Mouse (Mus musculus) cerebellum, adult 2 months (tissue): Measurements from ENCODE around the gene Pik3cd. TPM values are rescaled to one million over a fixed set of nuclear protein-coding genes. Genes with fewer than 3 reads are reported as not detected.

Source experiments
- DNase-seq, 2 experiments: peaks; one replicate each; pipeline ENCODE4 v3.0.0; 2021
- H3K27ac ChIP-seq: fragments of 200-500 bp; 2 replicates; pipeline ENCODE4 v1.5.1; 2012; ENCODE audit warnings: low read length, control low read depth, inconsistent platforms; ENCODE audit not compliant: insufficient read depth
- H3K27me3 ChIP-seq: fragments of 200-500 bp; 2 replicates; pipeline ENCODE4 v1.6.1; 2012; ENCODE audit warnings: inconsistent platforms, mild to moderate bottlenecking, low read length, moderate library complexity; ENCODE audit not compliant: control insufficient read depth, insufficient read depth
- H3K4me1 ChIP-seq: fragments of 200-500 bp; 2 replicates; pipeline ENCODE4 v1.6.1; 2011; ENCODE audit warnings: low read length; ENCODE audit not compliant: control insufficient read depth, insufficient read depth
- H3K4me3 ChIP-seq: fragments of 200-500 bp; replicated peaks from 2 replicates; pipeline ENCODE3; 2011; ENCODE audit warnings: mild to moderate bottlenecking, low read depth, low read length, control low read depth; ENCODE audit not compliant: insufficient read depth
- CTCF ChIP-seq: fragments of 200-500 bp; IDR thresholded peaks from 2 replicates; pipeline ENCODE4 v1.5.1; 2011; ENCODE audit warnings: low read depth, mild to moderate bottlenecking, control low read depth, low read length, moderate library complexity, borderline replicate concordance; ENCODE audit not compliant: insufficient read depth
- POLR2A ChIP-seq: fragments of 200-500 bp; IDR thresholded peaks from 2 replicates; pipeline ENCODE4 v1.6.1; 2011; ENCODE audit warnings: low read length, control low read depth, borderline replicate concordance; ENCODE audit not compliant: insufficient read depth
- WGBS: fragments of 180-500 bp; shearing (Covaris S2); methylation state at CpG from one replicate; pipeline ENCODE4 v1.1.7; 2018; 5-methylcytosine and 5-hydroxymethylcytosine counted together
- polyA plus RNA-seq: library from polyadenylated mRNA; depleted of rRNA; stranded (reverse); fragments of >200 nt; gene quantifications from 2 replicates; pipeline ENCODE4 v1.2.3, GENCODE M21; 2012

Pik3cd gene
- polyA plus RNA-seq, 1 experiment, result 8.6 TPM

- Histone ChIP-seq H3K27me3 (no peaks in the 10 kb centered on the region), H3K4me1 (no peaks in the 10 kb centered on the region), H3K27ac (no peak overlapping the region), H3K4me3 (peak overlapping the region; percentile 83)
- DNase-seq, result peak; percentile 83 to 86
- TF ChIP-seq POLR2A, result peak; percentile 46; the same call in 1 of the 2 replicates
- TF ChIP-seq CTCF, result no peak
- WGBS, result 2% methylated on average over 59 of the region's 60 CpGs
These were observed 26.8 kb downstream of the Pik3cd start for GRCm38 (mm10) chr4:149675378-149676261.

- no peaks in the 10 kb centered on the region for H3K4me1 ChIP-seq
- H3K4me3 ChIP-seq, result peak overlapping the region; percentile 83
- WGBS, result 29% methylated on average over 8 of the region's 8 CpGs
These were observed 27.5 kb downstream of the Pik3cd start for GRCm38 (mm10) chr4:149674814-149675377.

GRCm38 (mm10) chr4:149672747-149673146 lies 29.6 kb downstream of the Pik3cd start:
- Histone ChIP-seq H3K27ac (no peak overlapping the region), H3K27me3 (no peaks in the 10 kb centered on the region), H3K4me3 (no peak overlapping the region), H3K4me1 (no peaks in the 10 kb centered on the region)
- WGBS, result 96% methylated on average over 5 of the region's 5 CpGs
- TF ChIP-seq POLR2A (no peak), CTCF (no peak)
- no peak for DNase-seq

More at GRCm38 (mm10) chr4:149674814-149675377, 27.5 kb downstream of the Pik3cd start:
- DNase-seq, result no peak
- Histone ChIP-seq H3K27me3 (no peaks in the 10 kb centered on the region), H3K27ac (no peak overlapping the region)
- no peak for TF ChIP-seq CTCF
- no peak for TF ChIP-seq POLR2A

GRCm38 (mm10) chr4:149671175-149671574 lies 31.2 kb downstream of the Pik3cd start:
- Histone ChIP-seq H3K4me3 (no peak overlapping the region), H3K27me3 (no peaks in the 10 kb centered on the region), H3K27ac (no peak overlapping the region), H3K4me1 (no peaks in the 10 kb centered on the region)
- 95% methylated on average over 6 of the region's 6 CpGs for WGBS
- TF ChIP-seq POLR2A (no peak), CTCF (no peak)
- no peak for DNase-seq

GRCm38 (mm10) chr4:149665692-149666090 lies 36.7 kb downstream of the Pik3cd start:
- H3K27me3 ChIP-seq, result no peaks in the 10 kb centered on the region
- no peak for DNase-seq
- TF ChIP-seq CTCF, result no peak
- no peak for TF ChIP-seq POLR2A

GRCm38 (mm10) chr4:149665016-149665691 lies 37.2 kb downstream of the Pik3cd start:
- no peak for TF ChIP-seq POLR2A
- TF ChIP-seq CTCF, result no peak
- DNase-seq, result no peak
- Histone ChIP-seq H3K4me3 (no peak overlapping the region), H3K4me1 (no peaks in the 10 kb centered on the region), H3K27me3 (no peaks in the 10 kb centered on the region), H3K27ac (no peak overlapping the region)
- WGBS, result 78% methylated on average over 6 of the region's 6 CpGs

More at GRCm38 (mm10) chr4:149665692-149666090, 36.7 kb downstream of the Pik3cd start:
- Histone ChIP-seq H3K4me1 (no peaks in the 10 kb centered on the region), H3K4me3 (no peak overlapping the region), H3K27ac (no peak overlapping the region)
- WGBS, result 90% methylated on average over 6 of the region's 6 CpGs

- no peak overlapping the region for H3K27ac ChIP-seq
- TF ChIP-seq CTCF (no peak), POLR2A (no peak)
- H3K4me3 ChIP-seq, result no peak overlapping the region
- no peaks in the 10 kb centered on the region for H3K4me1 ChIP-seq
- no peaks in the 10 kb centered on the region for H3K27me3 ChIP-seq
- no peak for DNase-seq
- 70% methylated on average over 7 of the region's 7 CpGs for WGBS
These were observed 38.4 kb downstream of the Pik3cd start for GRCm38 (mm10) chr4:149663849-149664503.
